Mouse (Mus musculus) testis, adult 2 months (tissue): ENCODE data around the gene Tm6sf1.

Source experiments
- CTCF ChIP-seq: fragments of 200-500 bp; IDR thresholded peaks from 2 replicates; pipeline ENCODE4 v1.5.1; 2012; ENCODE audit warnings: low read depth, mild to moderate bottlenecking, inconsistent platforms, low read length, moderate library complexity; ENCODE audit not compliant: control insufficient read depth, insufficient read depth, insufficient replicate concordance
- POLR2A ChIP-seq: fragments of 200-500 bp; IDR thresholded peaks from 2 replicates; pipeline ENCODE4 v1.6.1; 2012; ENCODE audit warnings: low read depth, mild to moderate bottlenecking, inconsistent platforms, low read length, moderate library complexity; ENCODE audit not compliant: control insufficient read depth

DNA sequence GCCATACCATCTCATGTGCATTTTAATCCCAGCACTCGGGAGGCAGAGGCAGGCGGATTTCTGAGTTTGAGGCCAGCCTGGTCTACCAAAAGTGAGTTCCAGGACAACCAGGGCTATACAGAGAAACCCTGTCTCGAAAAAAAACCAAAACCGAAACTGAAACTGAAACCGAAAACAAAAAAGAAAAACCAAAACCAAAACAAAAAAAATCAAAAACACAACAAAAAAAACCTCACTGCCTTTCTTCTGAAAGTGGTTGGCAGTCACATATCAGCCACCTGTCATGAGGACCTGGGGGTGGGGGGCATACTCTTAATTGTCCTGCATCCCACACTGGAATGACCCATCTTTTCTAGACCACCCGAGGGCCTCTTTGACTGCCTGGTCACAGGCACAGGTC, 5.8 kb downstream of the Tm6sf1 start:
- TF ChIP-seq CTCF (no peak), POLR2A (no peak)
